1 mouse cellular context compared by ENCODE assay signal in the genomic region with DNA sequence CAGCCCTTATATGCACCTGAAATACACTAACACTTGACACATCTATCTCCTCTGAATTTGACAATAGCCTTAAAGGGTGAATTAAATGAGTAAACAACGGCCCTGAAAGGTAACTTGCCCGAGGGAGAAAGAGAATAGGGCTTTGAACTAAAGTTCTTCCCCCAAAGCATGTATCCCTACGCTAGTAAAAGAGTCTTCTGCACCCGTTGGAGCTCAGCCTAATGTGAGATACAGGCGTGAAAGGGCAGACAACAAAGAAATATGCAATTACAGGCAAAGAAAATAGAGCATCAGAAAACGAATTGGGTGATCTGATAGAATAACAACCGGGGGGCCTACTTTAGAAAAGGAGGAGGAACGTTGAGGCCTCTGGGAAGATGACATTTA.
TF ChIP-seq lines count a peak whose summit lies in the region.

No protein-coding gene starts in this region.

TF ChIP-seq in MEL, 35 proteins besides CTCF, POLR2A, EP300 and RAD21:
- TF ChIP-seq USF1 (IDR thresholded peaks at IDR 0.05; ENCODE audit: low read depth, low read length), result no peak
- TF ChIP-seq SIN3A (IDR thresholded peaks at IDR 0.05; ENCODE audit: low read length), result peak; percentile 38; the same call in 1 of the 2 replicates
- TF ChIP-seq ZC3H11A (IDR thresholded peaks at IDR 0.05; ENCODE audit: low read depth, low read length), result no peak
- no peak for TF ChIP-seq ZKSCAN1 (IDR thresholded peaks at IDR 0.05; ENCODE audit: low read depth, low read length)
